Comparison of ENCODE assay signal across 26 mouse cellular contexts in genomic region chr14:61904426-61905124, GRCm38 (mm10).
DNase-seq lines count a peak whose midpoint lies in the region; ATAC-seq and TF ChIP-seq lines count a peak whose summit lies in the region.
"Had no signal": no experiment of that assay in that cellular context is flagged by ENCODE, and none has a peak within 500 bp of the region (broad histone marks: within the 10 kb centered on the region; RNA-seq: fewer than 3 reads in every experiment).

No protein-coding gene starts in this region.

- no peak for TF ChIP-seq POLR2A in limb, embryonic 14.5 days (IDR thresholded peaks at IDR 0.05; ENCODE audit: borderline replicate concordance, extremely low read depth, insufficient read depth, insufficient read length)

- intact Hi-C loops in left cerebral cortex, postnatal 4 days (cut with DNase I) = no loop called here

- DNase-seq in embryonic facial prominence, embryonic 10.5 days (ENCODE audit: low spot score) = no peak
- no peak for DNase-seq in limb, embryonic 10.5 days (ENCODE audit: low spot score)
- peak; percentile 9 for DNase-seq in lung, postnatal 25 days (ENCODE audit: low spot score)
- no peak for DNase-seq in lung, postnatal 10 days
- DNase-seq in limb, embryonic 14.5 days (ENCODE audit: low spot score) = peak; percentile 72
- no peak for DNase-seq in left cerebral cortex, postnatal 4 days
- DNase-seq: adrenal gland, postnatal 10 days; adrenal gland, postnatal 36 days; cerebellum, adult 18-20 months; cerebellum, adult 9-10 months; cerebellum, postnatal 14 days; gastrocnemius, postnatal 10 days; gastrocnemius, postnatal 36 days; heart, adult 2 months; heart, postnatal 14 days; heart, postnatal 4 days had no signal

- H3K9me3 ChIP-seq in embryonic facial prominence, embryonic 12.5 days = no peaks in the 10 kb centered on the region
- H3K9me3 ChIP-seq in embryonic facial prominence, embryonic 10.5 days = no peaks in the 10 kb centered on the region
- H3K9me3 ChIP-seq in limb, embryonic 12.5 days = peaks cover 5% of the 10 kb centered on the region; the same call in 1 of the 2 replicates
- no peaks in the 10 kb centered on the region for H3K9me3 ChIP-seq in limb, embryonic 10.5 days (replicated peaks)
- no peaks in the 10 kb centered on the region; the same call in 1 of the 2 replicates for H3K9me3 ChIP-seq in limb, embryonic 14.5 days (ENCODE audit: control insufficient read depth, low read length)
- H3K9me3 ChIP-seq: forebrain, embryonic 10.5 days; heart, embryonic 10.5 days had no signal

- 57% methylated on average over 4 of the region's 4 CpGs for WGBS in embryonic facial prominence, embryonic 12.5 days
- WGBS in embryonic facial prominence, embryonic 10.5 days = 67% methylated on average over 4 of the region's 4 CpGs
- 48% methylated on average over 4 of the region's 4 CpGs for WGBS in limb, embryonic 12.5 days
- WGBS in limb, embryonic 10.5 days = 82% methylated on average over 4 of the region's 4 CpGs
- 34% methylated on average over 4 of the region's 4 CpGs for WGBS in limb, embryonic 14.5 days

- H3K4me2 ChIP-seq in embryonic facial prominence, embryonic 12.5 days (replicated peaks) = no peak overlapping the region
- H3K4me2 ChIP-seq in limb, embryonic 12.5 days = no peak overlapping the region
- no peak overlapping the region for H3K4me2 ChIP-seq in limb, embryonic 14.5 days (replicated peaks; ENCODE audit: low read depth, low read length, severe bottlenecking)
- H3K4me2 ChIP-seq: embryonic facial prominence, embryonic 13.5 days; forebrain, embryonic 13.5 days; heart, embryonic 13.5 days; hindbrain, embryonic 14.5 days had no signal

- H3K36me3 ChIP-seq in embryonic facial prominence, embryonic 12.5 days = no peaks in the 10 kb centered on the region
- H3K36me3 ChIP-seq in embryonic facial prominence, embryonic 10.5 days (replicated peaks) = no peaks in the 10 kb centered on the region
- no peaks in the 10 kb centered on the region for H3K36me3 ChIP-seq in limb, embryonic 12.5 days
- H3K36me3 ChIP-seq in limb, embryonic 10.5 days = no peaks in the 10 kb centered on the region
- H3K36me3 ChIP-seq in limb, embryonic 14.5 days (ENCODE audit: control insufficient read depth, insufficient read depth, low read length) = no peaks in the 10 kb centered on the region
- H3K36me3 ChIP-seq: embryonic facial prominence, embryonic 13.5 days; forebrain, embryonic 10.5 days; heart, embryonic 10.5 days; heart, embryonic 13.5 days had no signal

- no peaks in the 10 kb centered on the region for H3K27me3 ChIP-seq in embryonic facial prominence, embryonic 12.5 days
- H3K27me3 ChIP-seq in embryonic facial prominence, embryonic 10.5 days (replicated peaks; ENCODE audit: low read depth, poor library complexity, severe bottlenecking) = no peaks in the 10 kb centered on the region
- H3K27me3 ChIP-seq in limb, embryonic 12.5 days = no peaks in the 10 kb centered on the region
- no peaks in the 10 kb centered on the region for H3K27me3 ChIP-seq in limb, embryonic 10.5 days (ENCODE audit: low read depth, poor library complexity, severe bottlenecking)
- no peaks in the 10 kb centered on the region for H3K27me3 ChIP-seq in limb, embryonic 14.5 days (ENCODE audit: control insufficient read depth, insufficient read depth, low read length)
- H3K27me3 ChIP-seq: embryonic facial prominence, embryonic 13.5 days; forebrain, embryonic 13.5 days had no signal

- 0 out of 2 replicates have a peak overlapping the region, but pooled peaks have one; percentile 41 for H3K27ac ChIP-seq in embryonic facial prominence, embryonic 12.5 days
- H3K27ac ChIP-seq in embryonic facial prominence, embryonic 10.5 days (replicated peaks) = no peak overlapping the region; the same call in 1 of the 2 replicates
- peak overlapping the region; percentile 37; the same call in 1 of the 2 replicates for H3K27ac ChIP-seq in limb, embryonic 12.5 days
- H3K27ac ChIP-seq in limb, embryonic 10.5 days = no peak overlapping the region
- peak overlapping the region; percentile 52; the same call in 1 of the 2 replicates for H3K27ac ChIP-seq in limb, embryonic 14.5 days (replicated peaks; ENCODE audit: low read depth, low read length)
- H3K27ac ChIP-seq: embryonic facial prominence, embryonic 13.5 days; forebrain, embryonic 10.5 days; forebrain, embryonic 13.5 days; heart, adult 2 months; heart, embryonic 10.5 days; heart, embryonic 13.5 days; hindbrain, embryonic 14.5 days had no signal

- H3K4me1 ChIP-seq in embryonic facial prominence, embryonic 12.5 days = peaks cover 5% of the 10 kb centered on the region; the same call in 1 of the 2 replicates
- H3K4me1 ChIP-seq in embryonic facial prominence, embryonic 10.5 days = 0 out of 2 replicates have a peak, but pooled peaks cover 5% of the 10 kb centered on the region
- peaks cover 17% of the 10 kb centered on the region for H3K4me1 ChIP-seq in limb, embryonic 12.5 days (replicated peaks)
- H3K4me1 ChIP-seq in limb, embryonic 10.5 days = peaks cover 11% of the 10 kb centered on the region
- H3K4me1 ChIP-seq in limb, embryonic 14.5 days (ENCODE audit: control insufficient read depth, insufficient read depth, low read length) = peaks cover 15% of the 10 kb centered on the region
- H3K4me1 ChIP-seq: embryonic facial prominence, embryonic 13.5 days; forebrain, embryonic 10.5 days; forebrain, embryonic 13.5 days; heart, embryonic 10.5 days; heart, embryonic 13.5 days had no signal

- H3K9ac ChIP-seq in embryonic facial prominence, embryonic 12.5 days = no peak overlapping the region
- no peak overlapping the region for H3K9ac ChIP-seq in limb, embryonic 12.5 days (replicated peaks)
- H3K9ac ChIP-seq in limb, embryonic 14.5 days (ENCODE audit: low read depth, low read length, severe bottlenecking) = no peak overlapping the region
- H3K9ac ChIP-seq: embryonic facial prominence, embryonic 13.5 days; forebrain, embryonic 13.5 days; heart, embryonic 13.5 days; hindbrain, embryonic 14.5 days had no signal

- ATAC-seq in embryonic facial prominence, embryonic 12.5 days (ENCODE audit: insufficient number of reproducible peaks, insufficient read depth, low FRiP score, low TSS enrichment) = no peak
- no peak for ATAC-seq in limb, embryonic 12.5 days (ENCODE audit: insufficient number of reproducible peaks, insufficient read depth, low FRiP score, low TSS enrichment, low read depth)
- ATAC-seq in limb, embryonic 14.5 days (ENCODE audit: low FRiP score, low read depth) = peak; percentile 78
- ATAC-seq: activated CD4-positive, CD25-positive, alpha-beta regulatory T cell, adult 4 months; forebrain, embryonic 13.5 days; forebrain, embryonic 16.5 days had no signal

- H3K4me3 ChIP-seq in embryonic facial prominence, embryonic 12.5 days = no peak overlapping the region
- H3K4me3 ChIP-seq in embryonic facial prominence, embryonic 10.5 days = no peak overlapping the region
- H3K4me3 ChIP-seq in limb, embryonic 12.5 days (replicated peaks) = no peak overlapping the region
- no peak overlapping the region for H3K4me3 ChIP-seq in limb, embryonic 10.5 days
- H3K4me3 ChIP-seq in limb, embryonic 14.5 days (replicated peaks; ENCODE audit: low read length) = no peak overlapping the region
- H3K4me3 ChIP-seq: embryonic facial prominence, embryonic 13.5 days; forebrain, embryonic 10.5 days; forebrain, embryonic 13.5 days; heart, adult 2 months; heart, embryonic 10.5 days; heart, embryonic 13.5 days had no signal

Comparison
In these comparisons a context has a peak if more than half of its experiments do, and no peak if none do; other contexts are left out.
1. H3K27ac ChIP-seq: peak in embryonic facial prominence, embryonic 12.5 days (single experiment), limb, embryonic 12.5 days (single experiment) and limb, embryonic 14.5 days (single experiment); none in embryonic facial prominence, embryonic 10.5 days (single experiment) and limb, embryonic 10.5 days (single experiment).
2. DNase-seq: peak in lung, postnatal 25 days (single experiment) and limb, embryonic 14.5 days (single experiment); none in embryonic facial prominence, embryonic 10.5 days (single experiment), limb, embryonic 10.5 days (single experiment), lung, postnatal 10 days (single experiment) and left cerebral cortex, postnatal 4 days (single experiment).